Mouse (Mus musculus) ES-CJ7 (cell line): ENCODE measurements at regions not wholly inside any gene's neighbourhood (a gene's known extent, or its start where the extent isn't known, plus 50 kb on each side); places are given as distances from the start of the nearest gene placed in this dataset.

Experiments
- DNase-seq: peaks from one replicate; pipeline ENCODE4 v3.0.0; 2011; ENCODE audit warnings: low read depth, low spot score

GRCm38 (mm10) chrX:65778656-65779370, 525.2 kb downstream of the 4930447F04Rik start:
- peak; percentile 65 for DNase-seq

GRCm38 (mm10) chrX:65769861-65770260, 534.2 kb downstream of the 4930447F04Rik start:
- DNase-seq, result no peak

- peak; percentile 4 for DNase-seq
These were observed 569.4 kb downstream of the 4930447F04Rik start for GRCm38 (mm10) chrX:65734577-65734976.

GRCm38 (mm10) chrX:65715562-65715961, 588.5 kb downstream of the 4930447F04Rik start:
- DNase-seq, result no peak
